Mouse (Mus musculus): ENCODE measurements around the gene C2cd4b. TPM values are rescaled to one million over a fixed set of nuclear protein-coding genes. Genes with fewer than 3 reads are reported as not detected.
A peak's percentile ranks its signal among the peaks of the same experiment; 100 is the strongest.

The C2cd4b gene
- polyA plus RNA-seq (2012; fragmentation: generic; extraction: Trizol), result not detected
- long read RNA-seq, experiment 1, result 0 reads
- long read RNA-seq, experiment 2, result 0 reads

DNA sequence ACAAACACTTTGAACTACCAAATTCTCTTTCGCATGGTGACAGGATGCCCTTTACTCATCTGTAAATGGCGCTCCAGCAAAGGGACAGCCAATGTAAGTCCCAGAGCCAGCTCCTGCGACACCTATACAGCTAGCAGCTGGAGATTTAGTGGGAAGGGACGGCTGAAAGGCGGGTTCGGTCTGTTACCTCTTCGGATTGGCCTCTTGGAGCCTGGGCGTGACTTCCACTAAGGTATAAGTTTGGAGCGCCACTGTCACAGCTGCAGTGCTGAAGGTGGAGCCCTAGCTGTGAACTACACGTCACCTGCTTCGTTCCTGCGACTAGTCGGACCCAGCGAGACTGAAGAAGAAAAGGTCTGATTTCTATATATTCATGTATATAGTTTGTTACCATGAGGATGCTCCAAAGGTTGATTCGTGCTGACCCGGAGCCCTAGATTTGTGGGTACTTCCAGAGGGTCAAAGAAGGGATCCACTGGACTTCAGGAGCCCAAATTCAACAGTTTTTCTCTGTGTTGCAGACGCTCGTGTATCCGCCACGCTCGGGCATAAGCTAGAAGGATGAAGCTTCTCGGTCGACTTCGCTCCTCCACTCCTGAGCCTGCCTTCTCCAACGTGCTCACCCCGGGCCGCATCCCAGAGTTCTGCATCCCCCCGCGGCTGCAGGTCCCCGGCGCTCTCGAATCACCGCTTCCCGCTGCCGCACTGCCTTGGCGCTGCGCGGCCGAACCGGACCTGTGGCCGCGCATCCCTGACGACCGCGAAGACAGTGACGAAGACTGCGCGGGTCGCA, at the start of gene C2cd4b:
C2cd4b (plus strand) TSS at position 275 of the 793 bp plus-strand sequence.
- H3K79me3 ChIP-seq (ENCODE audit: low read depth), result no peaks in the 10 kb centered on the region
- no peak within 1 kb of the TSS for H3K4me3 ChIP-seq (ENCODE audit: insufficient read depth, poor library complexity, severe bottlenecking)
- TF ChIP-seq MYOG (IDR thresholded peaks at IDR 0.05; ENCODE audit: control insufficient read depth, extremely low read depth, insufficient read length), result no peak
- TF ChIP-seq MYOD1 (IDR thresholded peaks at IDR 0.05; ENCODE audit: control insufficient read depth, insufficient read length, low read depth), result no peak
- TF ChIP-seq USF1 (IDR thresholded peaks at IDR 0.05; ENCODE audit: low read depth), result no peak
- no peak for TF ChIP-seq CEBPB (IDR thresholded peaks at IDR 0.05; ENCODE audit: low read depth)
- TF ChIP-seq MAX (IDR thresholded peaks at IDR 0.05), result no peak
- no peak for TF ChIP-seq CTCF (IDR thresholded peaks at IDR 0.05; ENCODE audit: control insufficient read depth, insufficient read depth, insufficient read length)
- TF ChIP-seq FOSL1 (IDR thresholded peaks at IDR 0.05; ENCODE audit: insufficient read depth, low read length, poor library complexity, severe bottlenecking), result no peak
- no peaks in the 10 kb centered on the region for H3K79me2 ChIP-seq (ENCODE audit: control insufficient read depth, insufficient read depth)
- no peak within 1 kb of the TSS for H3ac ChIP-seq (ENCODE audit: control insufficient read depth, insufficient read length, low read depth)
- H3K27me3 ChIP-seq (ENCODE audit: control insufficient read depth, insufficient read depth, insufficient read length), result peaks cover 53% of the 10 kb centered on the region
- H3K36me3 ChIP-seq (ENCODE audit: control insufficient read depth, insufficient read depth), result no peaks in the 10 kb centered on the region

DNA sequence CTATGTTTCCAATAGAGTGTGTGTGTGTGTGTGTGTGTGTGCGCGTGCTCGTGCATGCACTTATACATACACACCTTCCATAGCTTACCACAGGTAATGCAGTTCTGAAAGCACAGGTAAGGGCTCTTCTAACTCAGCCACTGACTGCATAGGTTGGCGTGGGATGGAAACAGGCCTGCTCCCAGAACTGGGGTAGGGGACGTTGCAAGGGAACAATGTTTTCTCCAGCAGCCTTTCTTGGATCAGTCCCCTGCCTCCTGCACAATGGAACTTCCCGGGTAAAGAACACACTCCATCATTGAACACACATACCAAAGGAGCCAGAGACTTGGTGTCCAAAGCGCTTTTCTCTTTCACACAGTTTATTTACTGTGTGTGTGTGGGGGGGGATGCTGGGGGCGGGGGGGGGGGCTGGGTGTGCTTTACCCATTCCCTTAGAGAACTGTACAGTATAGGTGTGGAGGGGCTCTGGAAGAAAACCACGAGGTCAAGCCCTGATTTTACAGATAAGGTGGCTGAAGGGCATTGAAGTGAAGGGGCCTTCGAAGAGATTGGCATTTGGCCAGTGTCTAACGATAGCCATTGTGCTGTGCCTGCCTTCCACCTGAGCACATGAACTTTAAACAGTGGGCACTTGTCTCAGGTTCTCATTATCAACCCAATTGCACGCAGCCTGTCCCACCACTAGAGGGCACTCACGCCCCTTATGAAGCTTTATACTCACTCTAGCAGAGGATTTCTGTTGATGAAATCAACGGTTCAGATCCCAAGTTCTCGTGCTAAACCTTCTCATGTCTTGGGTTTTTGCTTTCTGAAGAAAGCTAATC, 48.0 kb upstream of the C2cd4b start:
- Histone ChIP-seq H3ac (ENCODE audit: control insufficient read depth, insufficient read length, low read depth) (no peak overlapping the region), H3K79me2 (ENCODE audit: control insufficient read depth, insufficient read depth) (no peaks in the 10 kb centered on the region), H3K36me3 (ENCODE audit: control insufficient read depth, insufficient read depth) (no peaks in the 10 kb centered on the region), H3K4me3 (ENCODE audit: insufficient read depth, poor library complexity, severe bottlenecking) (no peak overlapping the region), H3K27me3 (ENCODE audit: control insufficient read depth, insufficient read depth, insufficient read length) (peaks cover 9% of the 10 kb centered on the region), H3K79me3 (ENCODE audit: low read depth) (no peaks in the 10 kb centered on the region)
- no peak for TF ChIP-seq MAX (IDR thresholded peaks at IDR 0.05)
- peak; percentile 55 for TF ChIP-seq CTCF (IDR thresholded peaks at IDR 0.05; ENCODE audit: control insufficient read depth, insufficient read depth, insufficient read length)

DNA sequence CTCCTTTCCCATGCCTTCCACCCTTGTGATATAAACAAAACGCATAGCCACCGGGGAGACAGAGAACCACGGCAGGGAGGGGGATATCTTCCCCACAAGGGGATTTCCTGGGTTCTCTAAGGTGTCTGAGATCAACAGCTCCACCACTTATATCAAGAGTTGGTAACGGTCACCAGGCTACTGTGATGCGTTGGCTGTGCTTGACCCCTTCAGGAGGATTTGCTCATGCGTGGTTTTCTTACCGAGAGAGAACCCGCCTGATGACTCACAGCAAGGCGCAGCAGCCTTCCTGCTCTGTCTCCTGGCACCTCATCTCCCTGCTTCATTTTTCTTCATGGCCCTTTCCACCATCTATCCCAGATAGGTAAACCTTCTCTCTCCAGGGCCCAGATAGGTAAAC, 47.1 kb upstream of the C2cd4b start:
- Histone ChIP-seq H3K79me3 (ENCODE audit: low read depth) (no peaks in the 10 kb centered on the region), H3K27me3 (ENCODE audit: control insufficient read depth, insufficient read depth, insufficient read length) (peaks cover 9% of the 10 kb centered on the region), H3K4me3 (ENCODE audit: insufficient read depth, poor library complexity, severe bottlenecking) (no peak overlapping the region), H3K36me3 (ENCODE audit: control insufficient read depth, insufficient read depth) (no peaks in the 10 kb centered on the region), H3ac (ENCODE audit: control insufficient read depth, insufficient read length, low read depth) (no peak overlapping the region), H3K79me2 (ENCODE audit: control insufficient read depth, insufficient read depth) (no peaks in the 10 kb centered on the region)
- TF ChIP-seq CTCF (IDR thresholded peaks at IDR 0.05; ENCODE audit: control insufficient read depth, insufficient read depth, insufficient read length) (no peak), USF1 (IDR thresholded peaks at IDR 0.05; ENCODE audit: low read depth) (no peak), CEBPB (IDR thresholded peaks at IDR 0.05; ENCODE audit: low read depth) (no peak), MYOG (IDR thresholded peaks at IDR 0.05; ENCODE audit: control insufficient read depth, extremely low read depth, insufficient read length) (no peak), MAX (IDR thresholded peaks at IDR 0.05) (no peak)

DNA sequence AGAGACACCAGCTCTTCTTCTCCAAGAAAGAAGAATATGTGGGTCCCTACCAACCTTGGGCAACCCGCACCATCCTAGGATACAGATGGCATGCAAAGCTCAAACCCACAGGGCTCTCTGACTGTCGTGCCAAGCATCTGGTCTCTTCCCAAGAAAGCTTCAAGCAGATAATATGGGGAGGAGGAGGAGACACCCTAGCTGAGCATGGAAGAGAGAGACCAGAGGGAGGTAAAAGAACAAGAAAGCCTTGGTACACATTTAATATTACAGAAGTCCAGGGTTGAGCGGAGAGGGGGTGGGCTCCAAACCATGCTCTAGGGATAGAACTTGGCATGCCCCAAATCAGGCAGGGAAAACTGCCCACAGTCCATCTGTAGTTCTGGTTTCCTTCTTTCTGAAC, 42.2 kb upstream of the C2cd4b start:
- TF ChIP-seq CTCF (IDR thresholded peaks at IDR 0.05; ENCODE audit: control insufficient read depth, insufficient read depth, insufficient read length) (no peak), USF1 (IDR thresholded peaks at IDR 0.05; ENCODE audit: low read depth) (no peak), MYOG (IDR thresholded peaks at IDR 0.05; ENCODE audit: control insufficient read depth, extremely low read depth, insufficient read length) (no peak), FOSL1 (IDR thresholded peaks at IDR 0.05; ENCODE audit: insufficient read depth, low read length, poor library complexity, severe bottlenecking) (no peak), MYOD1 (IDR thresholded peaks at IDR 0.05; ENCODE audit: control insufficient read depth, insufficient read length, low read depth) (no peak), CEBPB (IDR thresholded peaks at IDR 0.05; ENCODE audit: low read depth) (no peak), MAX (IDR thresholded peaks at IDR 0.05) (no peak)
- Histone ChIP-seq H3K4me3 (ENCODE audit: insufficient read depth, poor library complexity, severe bottlenecking) (no peak overlapping the region), H3K27me3 (ENCODE audit: control insufficient read depth, insufficient read depth, insufficient read length) (no peaks in the 10 kb centered on the region), H3ac (ENCODE audit: control insufficient read depth, insufficient read length, low read depth) (no peak overlapping the region), H3K36me3 (ENCODE audit: control insufficient read depth, insufficient read depth) (no peaks in the 10 kb centered on the region), H3K79me2 (ENCODE audit: control insufficient read depth, insufficient read depth) (no peaks in the 10 kb centered on the region), H3K79me3 (ENCODE audit: low read depth) (no peaks in the 10 kb centered on the region)

GRCm38 (mm10) chr9:67718596-67718995, 40.6 kb upstream of the C2cd4b start:
- TF ChIP-seq MAX (IDR thresholded peaks at IDR 0.05) (no peak), FOSL1 (IDR thresholded peaks at IDR 0.05; ENCODE audit: insufficient read depth, low read length, poor library complexity, severe bottlenecking) (no peak), CEBPB (IDR thresholded peaks at IDR 0.05; ENCODE audit: low read depth) (no peak), USF1 (IDR thresholded peaks at IDR 0.05; ENCODE audit: low read depth) (no peak), CTCF (IDR thresholded peaks at IDR 0.05; ENCODE audit: control insufficient read depth, insufficient read depth, insufficient read length) (no peak), MYOG (IDR thresholded peaks at IDR 0.05; ENCODE audit: control insufficient read depth, extremely low read depth, insufficient read length) (no peak), MYOD1 (IDR thresholded peaks at IDR 0.05; ENCODE audit: control insufficient read depth, insufficient read length, low read depth) (no peak)
- H3K4me3 ChIP-seq (ENCODE audit: insufficient read depth, poor library complexity, severe bottlenecking), result no peak overlapping the region
- no peaks in the 10 kb centered on the region for H3K36me3 ChIP-seq (ENCODE audit: control insufficient read depth, insufficient read depth)
- no peaks in the 10 kb centered on the region for H3K27me3 ChIP-seq (ENCODE audit: control insufficient read depth, insufficient read depth, insufficient read length)
- H3K79me3 ChIP-seq (ENCODE audit: low read depth), result no peaks in the 10 kb centered on the region
- H3ac ChIP-seq (ENCODE audit: control insufficient read depth, insufficient read length, low read depth), result no peak overlapping the region
- no peaks in the 10 kb centered on the region for H3K79me2 ChIP-seq (ENCODE audit: control insufficient read depth, insufficient read depth)
